Comparison of ENCODE assay signal across 17 mouse cellular contexts in genomic region chr5:103719851-103720250, GRCm38 (mm10). TPM values are rescaled to one million over a fixed set of nuclear protein-coding genes. Genes with fewer than 3 reads are reported as not detected.
DNase-seq lines count a peak whose midpoint lies in the region; TF ChIP-seq lines count a peak whose summit lies in the region.
"Had no signal": no experiment of that assay in that cellular context is flagged by ENCODE, and none has a peak within 500 bp of the region (broad histone marks: within the 10 kb centered on the region; RNA-seq: fewer than 3 reads in every experiment).

No protein-coding gene starts in this region.

- H3K79me2 ChIP-seq in myocyte (ENCODE audit: control insufficient read depth, insufficient read depth): no peaks in the 10 kb centered on the region

- intact Hi-C loops in left cerebral cortex, postnatal 10 days (cut with DNase I): no loop called here

- H3K27me3 ChIP-seq in myocyte (ENCODE audit: control insufficient read depth, insufficient read depth, insufficient read length): no peaks in the 10 kb centered on the region
- H3K27me3 ChIP-seq: lung, embryonic 15.5 days; megakaryocyte, embryonic 14.5 days had no signal

- H3K36me3 ChIP-seq in myocyte (ENCODE audit: control insufficient read depth, insufficient read depth): no peaks in the 10 kb centered on the region
- H3K36me3 ChIP-seq: limb, embryonic 10.5 days; liver, embryonic 12.5 days; lung, embryonic 15.5 days; neural tube, embryonic 13.5 days had no signal

- H3K4me2 ChIP-seq in myocyte (ENCODE audit: low read depth): peak overlapping the region; percentile 32
- H3K4me2 ChIP-seq: liver, embryonic 12.5 days; lung, embryonic 15.5 days; neural tube, embryonic 13.5 days had no signal

- peak; percentile 7 to 19 for DNase-seq in CD8-positive naive resting alpha-beta T cell, adult 2 months (ENCODE audit: low read depth in 2 of 2, low spot score in 2 of 2)
- peak; percentile 23 for DNase-seq in T-cell, adult 2 months (ENCODE audit: low spot score)
- no peak for DNase-seq in right cerebral cortex, postnatal 14 days
- DNase-seq in frontal cortex, postnatal 10 days (ENCODE audit: low spot score in 2 of 2): no peak
- no peak for DNase-seq in cerebellum, postnatal 25 days
- no peak for DNase-seq in left cerebral cortex, postnatal 10 days (ENCODE audit: extremely low spot score in 1 of 2, low spot score in 2 of 2)
- DNase-seq: cerebellum, adult 8-10 months; gastrocnemius, postnatal 10 days; heart, postnatal 14 days; kidney, adult 8-10 months; right cerebral cortex, postnatal 4 days had no signal

- TF ChIP-seq POLR2A in myocyte (IDR thresholded peaks at IDR 0.05; ENCODE audit: insufficient read length, low read depth): no peak

- no peak overlapping the region for H3K4me3 ChIP-seq in myocyte
- H3K4me3 ChIP-seq: limb, embryonic 10.5 days; liver, embryonic 12.5 days; lung, embryonic 15.5 days; megakaryocyte, embryonic 14.5 days; neural tube, embryonic 13.5 days had no signal

- no peak overlapping the region for H3ac ChIP-seq in myocyte (ENCODE audit: control insufficient read depth, insufficient read length)

TF ChIP-seq in myocyte, 11 proteins besides CTCF, POLR2A, EP300 and RAD21:
- TF ChIP-seq MYOD1 (IDR thresholded peaks at IDR 0.05; ENCODE audit: control insufficient read depth in 1 of 3, insufficient read length in 2 of 3, low read depth in 2 of 3): peak in 1 of 3 experiments; percentile 60
- TF ChIP-seq USF1 (IDR thresholded peaks at IDR 0.05; ENCODE audit: low read depth): peak; percentile 34
- TF ChIP-seq CEBPB (IDR thresholded peaks at IDR 0.05; ENCODE audit: insufficient read depth, poor library complexity, severe bottlenecking): no peak
TF ChIP-seq in myocyte: peak in this region for 2.

RNA-seq across cellular contexts. Expression of gene Aff1, which starts 27.7 kb away (rescaled TPM):
- 16.4 TPM for polyA plus RNA-seq in myocyte (2012; fragmentation: generic; extraction: Trizol)
- 1 to 10 TPM; 5.2 to 8.9 TPM for total RNA-seq in left cerebral cortex, postnatal 10 days (2021)

Comparison
In these comparisons a context has a peak if more than half of its experiments do, and no peak if none do; other contexts are left out.
1. DNase-seq: peak in CD8-positive naive resting alpha-beta T cell, adult 2 months (2 of 2) and T-cell, adult 2 months (single experiment); none in right cerebral cortex, postnatal 14 days (single experiment), frontal cortex, postnatal 10 days (0 of 2), cerebellum, postnatal 25 days (0 of 2) and left cerebral cortex, postnatal 10 days (0 of 2).